Mouse (Mus musculus) limb, embryonic 13.5 days (tissue): ENCODE data around the gene Cnst. TPM values are rescaled to one million over a fixed set of nuclear protein-coding genes. Genes with fewer than 3 reads are reported as not detected.

Source experiments
- ATAC-seq: fragments of 200-750 bp; cut with Nextera tagmentation; 2 replicates; pipeline ENCODE4 v1.8.0; 2017; ENCODE audit warnings: low read depth, moderate number of reproducible peaks, moderate TSS enrichment; ENCODE audit not compliant: low FRiP score
- H3K27ac ChIP-seq: fragments of 300-500 bp; sonication (generic); 2 replicates; pipeline ENCODE4 v1.5.1; 2015; ENCODE audit warnings: inconsistent platforms, mild to moderate bottlenecking, moderate library complexity
- H3K27me3 ChIP-seq: fragments of 300-500 bp; sonication (generic); 2 replicates; pipeline ENCODE4 v1.6.1; 2015; ENCODE audit warnings: mild to moderate bottlenecking, inconsistent platforms
- H3K36me3 ChIP-seq: fragments of 300-500 bp; sonication (generic); 2 replicates; pipeline ENCODE4 v1.6.1; 2015; ENCODE audit warnings: inconsistent platforms, mild to moderate bottlenecking, moderate library complexity
- H3K4me1 ChIP-seq: fragments of 300-500 bp; sonication (generic); 2 replicates; pipeline ENCODE4 v1.6.1; 2015; ENCODE audit warnings: inconsistent platforms
- H3K4me2 ChIP-seq: fragments of 300-500 bp; sonication (generic); replicated peaks from 2 replicates; pipeline ENCODE4 v1.6.1; 2015; ENCODE audit warnings: inconsistent platforms, mild to moderate bottlenecking, moderate library complexity
- H3K4me3 ChIP-seq: fragments of 300-500 bp; sonication (generic); 2 replicates; pipeline ENCODE4 v1.5.1; 2015; ENCODE audit warnings: moderate library complexity, mild to moderate bottlenecking, inconsistent platforms
- H3K9ac ChIP-seq: fragments of 300-500 bp; sonication (generic); 2 replicates; pipeline ENCODE4 v1.6.1; 2015; ENCODE audit warnings: mild to moderate bottlenecking, inconsistent platforms
- H3K9me3 ChIP-seq: fragments of 300-500 bp; sonication (generic); 2 replicates; pipeline ENCODE4 v1.6.1; 2016; ENCODE audit warnings: inconsistent platforms
- WGBS: fragments of 180-500 bp; shearing (Covaris S2); methylation state at CpG from one replicate; pipeline ENCODE4 v1.1.7; 2015; 5-methylcytosine and 5-hydroxymethylcytosine counted together
- polyA plus RNA-seq: library from polyadenylated mRNA; unstranded; fragments of >200 nt; fragmentation: Nextera tagmentation; extraction: Ambion mirVana; gene quantifications from 2 replicates; pipeline ENCODE4 v1.2.1, GENCODE M21; 2015

The Cnst gene
- polyA plus RNA-seq, 1 experiment from 2014 or later: 18.6 TPM

DNA sequence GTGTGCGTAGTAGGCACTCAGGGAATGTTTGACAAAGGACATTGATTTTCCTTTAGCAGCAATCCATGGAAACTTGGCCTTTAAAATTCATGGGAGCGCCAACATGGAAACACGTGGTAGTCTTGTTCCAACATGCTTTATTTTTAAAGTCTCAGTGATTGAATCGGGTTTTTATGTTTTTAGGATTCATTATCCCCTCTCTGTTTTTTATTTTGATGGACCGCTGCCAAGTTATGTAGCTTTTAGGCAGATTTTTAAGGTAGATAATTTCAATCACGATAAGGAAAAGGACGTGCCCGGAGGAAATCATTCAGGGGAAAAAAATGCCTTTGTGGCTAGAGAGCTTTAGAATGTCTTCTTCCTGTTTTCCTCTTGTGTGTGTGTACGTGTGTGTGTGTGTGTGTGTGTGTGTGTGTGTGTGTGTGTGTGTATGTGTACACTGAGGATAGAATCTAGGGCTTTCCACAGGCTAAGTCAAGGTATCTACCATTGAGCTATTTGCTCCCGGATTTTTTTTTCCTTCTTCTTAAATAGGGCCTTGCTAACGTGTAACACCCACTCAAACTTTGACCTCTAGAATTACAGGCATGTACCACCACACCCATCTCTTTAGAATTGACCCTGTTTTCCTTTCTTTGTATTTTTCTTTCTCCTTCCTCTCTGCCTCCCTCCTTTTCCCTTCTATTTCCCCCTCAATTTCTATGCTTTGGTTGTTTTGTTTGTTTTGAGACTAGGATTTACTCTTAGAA lies 13.4 kb downstream of the Cnst start:
- no peak overlapping the region for H3K4me3 ChIP-seq
- H3K9me3 ChIP-seq: no peaks in the 10 kb centered on the region
- 70% methylated on average over 11 of the region's 11 CpGs for WGBS
- no peaks in the 10 kb centered on the region for H3K36me3 ChIP-seq
- H3K4me2 ChIP-seq: no peak overlapping the region
- no peak for ATAC-seq
- no peaks in the 10 kb centered on the region for H3K27me3 ChIP-seq
- peak overlapping the region; percentile 39; the same call in 1 of the 2 replicates for H3K27ac ChIP-seq
- H3K4me1 ChIP-seq: peaks cover 18% of the 10 kb centered on the region
- no peak overlapping the region for H3K9ac ChIP-seq

DNA sequence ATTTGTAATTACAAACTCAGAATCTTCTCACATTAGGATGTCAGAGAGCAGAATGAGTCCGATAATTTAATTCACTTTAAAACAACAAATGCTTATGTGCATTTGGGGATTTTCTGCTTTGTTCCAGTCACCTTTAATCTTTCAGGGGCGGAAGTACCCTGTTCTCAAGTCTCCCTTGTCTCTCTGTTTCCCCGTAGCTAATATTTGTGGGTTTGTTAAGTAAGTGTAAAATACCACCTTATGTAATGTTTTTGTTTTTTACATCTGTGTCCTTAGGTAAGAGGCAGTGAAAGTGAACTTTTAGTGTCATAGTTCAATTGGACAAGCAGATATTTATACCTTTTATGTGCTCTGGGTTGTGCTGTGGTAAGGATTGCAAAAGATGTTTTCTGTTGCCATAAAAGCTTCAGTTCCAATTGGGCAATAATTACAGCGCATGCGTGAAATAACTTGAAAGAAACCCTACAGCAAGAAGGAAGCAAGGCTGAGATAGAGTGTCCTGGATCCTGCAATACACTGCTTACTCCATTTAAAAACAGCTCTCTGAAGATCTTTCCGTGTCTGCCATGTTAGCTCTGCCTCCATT lies 14.8 kb downstream of the Cnst start:
- Histone ChIP-seq H3K4me2 (no peak overlapping the region), H3K27me3 (no peaks in the 10 kb centered on the region), H3K27ac (no peak overlapping the region), H3K4me1 (peaks cover 18% of the 10 kb centered on the region), H3K9ac (no peak overlapping the region), H3K4me3 (no peak overlapping the region), H3K36me3 (no peaks in the 10 kb centered on the region), H3K9me3 (no peaks in the 10 kb centered on the region)
- ATAC-seq: no peak
- 83% methylated on average over 6 of the region's 6 CpGs for WGBS

DNA sequence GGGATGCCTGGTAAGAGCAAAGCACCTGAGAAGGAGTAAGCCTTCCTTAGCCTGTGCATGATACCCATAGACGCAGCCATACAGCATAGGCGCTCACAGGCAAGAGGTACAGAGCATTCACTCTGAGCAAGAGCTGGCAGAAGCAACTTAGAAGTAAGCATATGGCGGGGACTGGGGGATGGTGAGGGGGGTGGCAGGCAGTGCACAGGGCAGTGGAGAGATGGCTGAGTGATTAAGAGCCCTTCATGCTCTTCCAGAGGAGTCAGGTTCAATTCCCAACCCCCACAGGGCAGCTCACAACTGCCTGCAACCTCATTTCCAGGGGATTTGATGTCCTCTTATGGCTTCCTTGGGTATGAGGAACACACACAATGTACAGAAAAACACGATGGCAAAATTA lies 17.0 kb downstream of the Cnst start:
- H3K9ac ChIP-seq: no peak overlapping the region
- 80% methylated on average over 4 of the region's 4 CpGs for WGBS
- peaks cover 26% of the 10 kb centered on the region for H3K4me1 ChIP-seq
- no peaks in the 10 kb centered on the region for H3K36me3 ChIP-seq
- no peak overlapping the region for H3K4me2 ChIP-seq
- H3K27me3 ChIP-seq: no peaks in the 10 kb centered on the region
- ATAC-seq: no peak
- no peak overlapping the region for H3K4me3 ChIP-seq
- H3K27ac ChIP-seq: no peak overlapping the region
- no peaks in the 10 kb centered on the region for H3K9me3 ChIP-seq

DNA sequence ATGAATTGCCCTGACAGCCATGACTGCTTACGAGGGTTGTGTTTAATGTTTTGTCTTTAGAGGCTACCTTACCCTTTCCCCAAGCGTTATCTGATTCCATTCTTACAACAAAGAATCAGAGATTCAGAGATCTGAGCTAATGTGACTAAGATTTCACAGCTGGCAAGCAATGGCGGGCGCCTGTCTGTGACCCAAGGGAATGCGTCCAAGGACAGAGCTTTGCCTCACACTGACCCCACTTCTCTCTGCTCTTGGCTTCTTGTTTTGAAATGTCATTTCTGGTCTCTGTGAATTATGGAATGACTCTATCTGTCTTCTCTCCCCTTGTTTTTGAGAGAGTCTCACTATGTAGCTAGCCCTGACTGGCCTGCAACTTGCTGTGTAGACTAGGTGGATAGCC lies 17.8 kb downstream of the Cnst start:
- Histone ChIP-seq H3K9ac (no peak overlapping the region), H3K36me3 (no peaks in the 10 kb centered on the region), H3K27ac (no peak overlapping the region), H3K27me3 (no peaks in the 10 kb centered on the region), H3K4me1 (peaks cover 34% of the 10 kb centered on the region), H3K4me3 (no peak overlapping the region), H3K4me2 (no peak overlapping the region), H3K9me3 (no peaks in the 10 kb centered on the region)
- ATAC-seq: no peak
- 83% methylated on average over 5 of the region's 5 CpGs for WGBS

DNA sequence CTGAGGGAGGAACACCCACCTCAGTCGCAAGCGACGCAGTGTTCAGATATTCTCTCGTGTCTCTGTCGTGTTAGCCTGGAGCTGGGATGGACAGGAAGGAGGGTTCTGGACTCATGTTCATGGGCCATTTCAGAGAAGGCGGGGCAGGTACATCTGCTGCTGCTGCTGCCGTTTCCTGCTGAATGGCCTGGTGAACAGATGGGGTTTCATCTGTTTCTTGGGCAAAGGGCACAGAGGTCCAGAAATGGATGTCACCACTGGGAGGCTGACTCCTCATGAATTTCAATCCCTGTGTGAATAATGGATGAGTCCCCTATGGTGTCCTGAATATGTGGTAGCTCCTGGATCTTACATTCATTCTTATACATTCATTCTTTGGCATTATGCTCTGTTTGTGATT lies 21.4 kb downstream of the Cnst start:
- ATAC-seq: no peak
- Histone ChIP-seq H3K4me2 (no peak overlapping the region), H3K9me3 (no peaks in the 10 kb centered on the region), H3K27me3 (no peaks in the 10 kb centered on the region), H3K4me3 (no peak overlapping the region), H3K4me1 (peaks cover 31% of the 10 kb centered on the region), H3K36me3 (no peaks in the 10 kb centered on the region), H3K9ac (no peak overlapping the region), H3K27ac (no peak overlapping the region)
- WGBS: 63% methylated on average over 7 of the region's 7 CpGs

DNA sequence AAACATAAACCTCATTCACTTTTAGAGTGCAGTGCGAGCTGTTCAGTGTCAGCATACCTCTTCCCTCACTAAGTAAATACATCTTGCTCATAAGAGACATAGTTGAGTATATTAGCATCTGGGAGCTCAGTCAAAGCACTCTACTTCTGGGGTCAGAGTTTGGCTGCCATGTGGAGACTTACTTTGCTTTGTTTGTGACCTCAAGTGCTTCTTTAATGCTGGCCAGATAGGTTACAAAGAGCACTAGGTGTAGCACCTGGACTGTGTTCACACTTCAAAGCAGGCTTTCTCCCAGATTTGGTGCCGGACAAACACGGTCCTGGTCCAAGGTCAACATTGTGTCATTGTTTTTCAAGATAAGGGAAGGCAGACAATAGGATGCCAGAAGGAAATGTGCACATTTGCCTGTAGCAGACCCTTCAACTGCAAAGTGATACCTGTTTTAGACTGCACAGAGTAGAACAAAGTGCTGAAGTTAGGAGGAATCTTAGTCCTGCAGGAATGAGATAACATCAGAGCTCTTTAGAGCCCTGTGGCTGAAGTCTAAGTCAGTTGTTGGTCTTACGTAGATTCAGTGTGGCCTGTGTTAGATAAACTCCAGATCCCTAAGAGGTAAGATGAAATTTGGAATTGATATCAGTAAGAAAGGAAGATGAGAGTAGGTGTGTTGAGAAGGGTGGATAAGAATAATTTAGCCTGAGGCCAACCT lies 22.7 kb downstream of the Cnst start:
- H3K9me3 ChIP-seq: no peaks in the 10 kb centered on the region
- no peak overlapping the region for H3K4me3 ChIP-seq
- no peak for ATAC-seq
- H3K4me1 ChIP-seq: peaks cover 24% of the 10 kb centered on the region
- H3K36me3 ChIP-seq: no peaks in the 10 kb centered on the region
- WGBS: 69% methylated on average over 4 of the region's 4 CpGs
- no peak overlapping the region for H3K27ac ChIP-seq
- no peaks in the 10 kb centered on the region for H3K27me3 ChIP-seq
- H3K4me2 ChIP-seq: no peak overlapping the region
- no peak overlapping the region for H3K9ac ChIP-seq

DNA sequence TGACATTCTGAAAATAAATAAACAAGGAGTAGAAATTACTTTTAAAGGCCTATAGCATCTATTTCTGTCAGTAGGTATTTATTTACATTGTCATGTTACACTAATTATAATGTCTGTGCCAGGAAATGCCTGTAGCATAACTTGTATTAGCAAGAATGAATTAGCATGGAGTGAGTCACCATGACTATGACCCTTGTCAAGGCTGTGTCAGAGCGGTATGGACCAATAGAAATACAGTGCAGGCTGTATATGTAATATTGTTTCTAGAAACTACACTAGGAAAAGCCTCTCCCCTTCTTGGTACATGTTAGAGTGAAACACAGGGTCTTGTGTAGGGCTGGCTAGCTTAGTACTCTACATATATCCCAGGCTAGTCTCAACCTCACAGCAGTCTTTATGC lies 24.3 kb downstream of the Cnst start:
- 90% methylated on average over 1 of the region's 1 CpGs for WGBS
- no peak for ATAC-seq
- Histone ChIP-seq H3K4me2 (no peak overlapping the region), H3K27ac (no peak overlapping the region), H3K4me1 (peaks cover 29% of the 10 kb centered on the region), H3K36me3 (no peaks in the 10 kb centered on the region), H3K27me3 (no peaks in the 10 kb centered on the region), H3K4me3 (no peak overlapping the region), H3K9ac (no peak overlapping the region), H3K9me3 (no peaks in the 10 kb centered on the region)

DNA sequence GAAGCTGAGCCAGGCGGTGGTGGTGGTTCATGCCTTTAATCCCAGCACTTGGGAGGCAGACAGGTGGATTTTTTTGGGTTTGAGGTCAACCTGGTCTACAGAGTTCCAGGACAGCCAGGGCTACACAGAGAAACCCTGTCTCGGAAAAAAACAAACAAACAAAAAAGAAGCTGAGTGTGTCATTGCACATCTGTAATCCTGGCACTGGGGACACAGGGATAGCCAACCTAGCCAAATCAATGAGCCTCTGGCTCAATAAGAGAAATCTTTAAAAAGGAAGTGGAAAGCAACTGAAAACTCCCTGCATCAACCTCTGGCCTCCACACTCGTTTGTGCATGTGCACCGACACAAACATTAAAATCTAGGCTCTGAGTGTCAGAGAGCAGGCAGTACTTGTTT lies 25.5 kb downstream of the Cnst start:
- WGBS: 76% methylated on average over 4 of the region's 4 CpGs
- Histone ChIP-seq H3K4me1 (peaks cover 29% of the 10 kb centered on the region), H3K9me3 (no peaks in the 10 kb centered on the region), H3K36me3 (no peaks in the 10 kb centered on the region), H3K9ac (no peak overlapping the region), H3K27ac (no peak overlapping the region), H3K4me2 (no peak overlapping the region), H3K27me3 (no peaks in the 10 kb centered on the region), H3K4me3 (no peak overlapping the region)
- ATAC-seq: no peak

DNA sequence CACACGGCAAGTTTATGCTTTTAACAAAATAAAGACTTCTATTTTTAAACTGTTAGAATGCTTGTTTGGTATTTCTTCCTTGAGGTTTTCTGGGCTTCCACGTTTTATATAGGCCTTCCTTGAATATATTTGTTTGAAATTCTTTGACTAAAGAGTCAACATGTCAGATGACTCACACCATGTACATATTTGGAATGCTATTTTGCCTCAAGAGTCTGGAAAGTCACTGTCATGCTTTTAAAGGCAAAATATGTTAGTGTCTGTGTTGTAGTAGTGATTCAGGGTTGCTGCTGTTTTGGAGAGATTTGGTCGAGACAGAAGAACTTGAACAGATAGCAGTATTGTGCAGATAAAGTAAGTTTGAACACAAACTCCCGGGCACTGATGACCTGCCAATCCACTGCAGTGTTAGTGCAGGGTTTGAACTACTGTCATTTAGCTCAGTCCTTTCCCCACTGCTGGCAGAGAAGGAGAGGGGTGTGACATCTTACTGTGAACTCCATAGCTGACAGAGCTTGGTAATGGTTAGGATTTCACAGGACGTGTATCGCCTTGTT lies 27.6 kb downstream of the Cnst start:
- Histone ChIP-seq H3K9me3 (no peaks in the 10 kb centered on the region), H3K9ac (no peak overlapping the region), H3K4me1 (peaks cover 15% of the 10 kb centered on the region), H3K27ac (no peak overlapping the region; the same call in 1 of the 2 replicates), H3K4me2 (no peak overlapping the region), H3K4me3 (no peak overlapping the region), H3K27me3 (no peaks in the 10 kb centered on the region), H3K36me3 (no peaks in the 10 kb centered on the region)
- 77% methylated on average over 6 of the region's 6 CpGs for WGBS
- no peak for ATAC-seq

DNA sequence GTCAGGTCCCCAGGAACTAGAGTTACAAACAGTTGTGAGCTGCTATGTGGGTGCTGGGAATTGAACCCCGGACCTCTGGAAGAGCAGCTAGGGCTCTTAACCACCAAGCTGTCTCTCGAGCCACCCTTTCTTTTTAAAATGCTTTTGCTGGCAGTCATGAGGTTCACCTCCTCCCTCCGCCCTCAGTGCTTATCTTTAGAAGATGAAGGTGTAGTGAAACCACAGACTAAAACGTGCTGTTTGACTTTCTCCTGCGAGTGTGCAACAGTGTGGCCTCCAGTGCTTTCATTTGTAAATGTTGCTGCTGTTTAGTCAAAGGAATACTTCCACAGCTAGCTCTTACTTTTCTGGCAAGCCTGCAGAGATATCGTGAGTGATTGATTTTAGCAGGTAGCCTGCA lies 32.5 kb downstream of the Cnst start:
- no peaks in the 10 kb centered on the region for H3K27me3 ChIP-seq
- 81% methylated on average over 6 of the region's 6 CpGs for whole genome bisulfite sequencing

DNA sequence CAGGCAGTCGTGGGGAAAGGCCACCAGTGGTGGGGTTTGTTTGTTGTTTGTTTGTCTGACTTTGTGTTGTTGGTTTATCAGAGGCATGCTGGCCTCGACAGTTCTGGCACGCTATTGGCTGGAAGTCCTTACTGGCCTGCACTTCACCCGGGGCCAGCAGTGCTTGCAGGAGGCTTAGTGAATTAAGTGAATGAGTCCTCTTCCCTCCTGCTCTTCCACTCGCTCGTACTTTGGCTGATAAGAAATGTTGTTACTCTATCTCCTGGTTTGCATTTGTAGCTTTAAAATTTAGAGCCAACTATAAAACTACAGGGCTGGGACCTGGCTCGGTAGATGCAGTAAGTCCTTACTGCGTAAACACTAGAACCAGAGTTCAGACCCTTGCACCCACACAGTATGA lies 34.0 kb downstream of the Cnst start:
- Histone ChIP-seq H3K4me2 (no peak overlapping the region), H3K9me3 (no peaks in the 10 kb centered on the region), H3K4me3 (no peak overlapping the region), H3K27ac (no peak overlapping the region), H3K4me1 (peaks cover 17% of the 10 kb centered on the region), H3K36me3 (peaks cover 8% of the 10 kb centered on the region), H3K27me3 (no peaks in the 10 kb centered on the region), H3K9ac (no peak overlapping the region)
- 60% methylated on average over 8 of the region's 8 CpGs for WGBS
- no peak for ATAC-seq

More for the DNA sequence above, 32.5 kb downstream of the Cnst start:
- H3K4me3 ChIP-seq: no peak overlapping the region
- no peak for ATAC-seq
- no peak overlapping the region for H3K9ac ChIP-seq
- H3K36me3 ChIP-seq: peaks cover 8% of the 10 kb centered on the region
- H3K4me1 ChIP-seq: peaks cover 24% of the 10 kb centered on the region
- no peaks in the 10 kb centered on the region for H3K9me3 ChIP-seq
- H3K27ac ChIP-seq: no peak overlapping the region
- no peak overlapping the region for H3K4me2 ChIP-seq

DNA sequence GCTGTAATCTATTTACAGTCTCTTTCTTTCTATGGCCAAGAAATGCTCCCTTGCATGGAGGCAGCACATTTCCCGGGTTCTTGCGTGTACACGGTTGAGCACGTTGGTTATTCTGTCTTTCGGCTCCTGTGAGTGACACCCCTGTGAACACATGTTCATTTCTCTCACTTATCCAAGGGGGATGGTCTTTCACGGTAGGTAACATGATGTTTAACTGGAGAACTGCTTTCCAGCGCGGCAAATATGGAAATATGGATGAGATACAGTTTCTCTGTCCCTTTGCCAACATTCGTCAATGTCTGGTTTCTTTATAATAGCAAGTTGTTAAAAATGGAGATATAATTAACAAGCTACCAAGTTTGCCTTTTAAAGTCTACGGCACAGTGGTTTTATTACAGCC lies 35.3 kb downstream of the Cnst start:
- WGBS: 59% methylated on average over 10 of the region's 10 CpGs
- no peak overlapping the region for H3K4me3 ChIP-seq
- peaks cover 8% of the 10 kb centered on the region for H3K36me3 ChIP-seq
- H3K27me3 ChIP-seq: no peaks in the 10 kb centered on the region
- H3K4me2 ChIP-seq: no peak overlapping the region; the same call in 1 of the 2 replicates
- no peaks in the 10 kb centered on the region for H3K9me3 ChIP-seq
- H3K4me1 ChIP-seq: peaks cover 20% of the 10 kb centered on the region
- no peak overlapping the region for H3K9ac ChIP-seq
- ATAC-seq: no peak
- no peak overlapping the region for H3K27ac ChIP-seq
